Mouse (Mus musculus) heart, embryonic 14.5 days (tissue): ENCODE results near the gene Cops4. TPM values are rescaled to one million over a fixed set of nuclear protein-coding genes. Genes with fewer than 3 reads are reported as not detected.

Source experiments
- ATAC-seq: fragments of 200-750 bp; cut with Nextera tagmentation; 2 replicates; pipeline ENCODE4 v1.8.0; 2017; ENCODE audit warnings: low read depth, moderate TSS enrichment; ENCODE audit not compliant: insufficient number of reproducible peaks, insufficient read depth, low FRiP score
- H3K27ac ChIP-seq, 2 experiments: fragments of 200-500 bp in 1 of 2; fragments of 300-500 bp in 1 of 2; sonication (generic) in 1 of 2; replicated peaks in 1 of 2; 2 replicates each; pipeline ENCODE4 v1.5.1; 2012 to 2014; ENCODE audit warnings: low read depth in 2 of 2, low read length in 2 of 2, control low read depth in 1 of 2, mild to moderate bottlenecking in 1 of 2, mixed read lengths in 1 of 2; ENCODE audit not compliant: control insufficient read depth in 1 of 2, insufficient read depth in 1 of 2
- H3K27me3 ChIP-seq: fragments of 300-500 bp; sonication (generic); 2 replicates; pipeline ENCODE4 v1.6.1; 2014; ENCODE audit warnings: mild to moderate bottlenecking, low read length, control low read depth; ENCODE audit not compliant: control insufficient read depth, insufficient read depth
- H3K36me3 ChIP-seq: fragments of 300-500 bp; sonication (generic); 2 replicates; pipeline ENCODE4 v1.6.1; 2014; ENCODE audit warnings: mild to moderate bottlenecking, control low read depth, low read length, mixed read lengths; ENCODE audit not compliant: control insufficient read depth, insufficient read depth
- H3K4me1 ChIP-seq, 2 experiments: fragments of 200-500 bp in 1 of 2; fragments of 300-500 bp in 1 of 2; sonication (generic) in 1 of 2; 2 replicates each; pipeline ENCODE4 v1.6.1; 2012 to 2014; ENCODE audit warnings: low read length in 2 of 2, control low read depth in 1 of 2, mixed read lengths in 1 of 2; ENCODE audit not compliant: control insufficient read depth in 2 of 2, insufficient read depth in 2 of 2
- H3K4me2 ChIP-seq: fragments of 300-500 bp; sonication (generic); 2 replicates; pipeline ENCODE4 v1.6.1; 2014; ENCODE audit warnings: mild to moderate bottlenecking, low read length
- H3K4me3 ChIP-seq, 2 experiments: fragments of 200-500 bp in 1 of 2; fragments of 300-500 bp in 1 of 2; sonication (generic) in 1 of 2; 2 replicates each; pipeline ENCODE4 v1.5.1; 2012 to 2014; ENCODE audit warnings: low read length in 2 of 2, mild to moderate bottlenecking in 2 of 2, control low read depth in 1 of 2, low read depth in 1 of 2, moderate library complexity in 1 of 2; ENCODE audit not compliant: control insufficient read depth in 1 of 2, insufficient read depth in 1 of 2
- H3K9ac ChIP-seq: fragments of 300-500 bp; sonication (generic); 2 replicates; pipeline ENCODE4 v1.6.1; 2014; ENCODE audit warnings: mild to moderate bottlenecking, low read length
- H3K9me3 ChIP-seq: fragments of 300-500 bp; sonication (generic); 2 replicates; pipeline ENCODE4 v1.6.1; 2016; ENCODE audit warnings: low read length, control low read depth; ENCODE audit not compliant: control insufficient read depth
- WGBS: fragments of 180-500 bp; shearing (Covaris S2); extraction: QIAGEN DNeasy Blood & Tissue Kit; methylation state at CpG from one replicate; pipeline ENCODE4 v1.1.7; 2014; 5-methylcytosine and 5-hydroxymethylcytosine counted together
- polyA plus RNA-seq: library from polyadenylated mRNA; unstranded; fragments of >200 nt; fragmentation: Nextera tagmentation; extraction: Ambion mirVana; gene quantifications from 2 replicates; pipeline ENCODE4 v1.2.1, GENCODE M21; 2014

Cops4 gene
- polyA plus RNA-seq, 1 experiment from 2014 or later = 157 TPM

DNA sequence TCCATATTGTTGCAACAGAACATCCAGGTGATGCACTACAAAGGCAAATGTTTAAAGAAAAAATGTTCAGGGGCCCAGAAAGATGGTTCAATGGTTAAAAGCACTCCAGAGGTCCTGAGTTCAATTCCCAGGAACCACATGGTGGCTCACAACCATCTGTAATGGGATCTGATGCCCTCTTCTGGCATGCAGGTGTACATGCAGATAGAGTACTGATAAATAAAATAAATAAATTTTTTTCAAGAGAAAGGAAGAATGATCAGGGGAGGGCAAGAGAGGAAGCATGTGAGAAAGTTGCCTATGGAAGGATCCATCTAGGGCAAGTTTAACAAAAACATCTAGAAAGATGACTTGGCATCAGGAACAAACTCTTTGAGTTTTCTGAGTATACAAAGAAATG lies 5.5 kb upstream of the Cops4 start:
- no peak overlapping the region for H3K9ac ChIP-seq
- H3K4me2 ChIP-seq = no peak overlapping the region
- peaks cover 4% of the 10 kb centered on the region; the same call in 1 of the 2 replicates for H3K27me3 ChIP-seq
- H3K27ac ChIP-seq = no peak overlapping the region
- H3K4me3 ChIP-seq = no peak overlapping the region
- no peaks in the 10 kb centered on the region for H3K36me3 ChIP-seq
- peaks cover 1 to 2% of the 10 kb centered on the region in 2 experiments; a peak in 3 of 4 replicates for H3K4me1 ChIP-seq
- no peaks in the 10 kb centered on the region for H3K9me3 ChIP-seq
- ATAC-seq = no peak

DNA sequence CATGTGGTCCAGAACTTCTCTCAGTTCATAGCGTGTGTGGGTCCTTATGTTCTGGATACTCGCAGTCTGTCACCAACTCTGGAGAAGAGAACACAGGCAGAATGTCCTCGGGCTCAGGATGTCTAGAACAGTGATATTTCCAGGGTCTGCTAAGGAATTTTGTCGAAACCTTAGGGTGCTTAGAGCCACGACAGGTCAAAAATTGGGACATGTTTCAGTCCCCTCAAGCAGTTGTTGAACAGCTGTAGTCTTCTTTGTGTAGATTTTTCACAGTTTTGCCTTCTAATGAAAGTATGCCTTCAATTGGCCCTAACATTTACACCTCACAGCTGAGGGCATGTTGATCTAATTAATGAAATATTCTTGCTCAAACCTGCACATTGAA lies 910 bp downstream of the Cops4 start:
- Histone ChIP-seq H3K4me1 (peaks cover 3 to 17% of the 10 kb centered on the region in 2 experiments), H3K27me3 (peaks cover 4% of the 10 kb centered on the region; the same call in 1 of the 2 replicates), H3K9me3 (no peaks in the 10 kb centered on the region), H3K27ac (peak overlapping the region in 1 of 2 experiments; percentile 57; a peak in 1 of 4 replicates), H3K9ac (peak overlapping the region; percentile 86), H3K4me3 (peak overlapping the region; percentile 61 to 95), H3K36me3 (peaks cover 3% of the 10 kb centered on the region; the same call in 1 of the 2 replicates), H3K4me2 (peak overlapping the region; percentile 87)
- 3% methylated on average over 5 of the region's 5 CpGs for WGBS
- ATAC-seq = no peak

- Histone ChIP-seq H3K4me2 (peak overlapping the region; percentile 87), H3K9me3 (no peaks in the 10 kb centered on the region), H3K9ac (no peak overlapping the region), H3K27me3 (no peaks in the 10 kb centered on the region; the same call in 1 of the 2 replicates), H3K36me3 (peaks cover 3% of the 10 kb centered on the region; the same call in 1 of the 2 replicates), H3K4me1 (peaks cover 3 to 17% of the 10 kb centered on the region in 2 experiments), H3K4me3 (no peak overlapping the region), H3K27ac (no peak overlapping the region)
- WGBS = 74% methylated on average over 2 of the region's 2 CpGs
- no peak for ATAC-seq
Observed at GRCm38 (mm10) chr5:100520223-100520622, 2.1 kb downstream of the Cops4 start.

DNA sequence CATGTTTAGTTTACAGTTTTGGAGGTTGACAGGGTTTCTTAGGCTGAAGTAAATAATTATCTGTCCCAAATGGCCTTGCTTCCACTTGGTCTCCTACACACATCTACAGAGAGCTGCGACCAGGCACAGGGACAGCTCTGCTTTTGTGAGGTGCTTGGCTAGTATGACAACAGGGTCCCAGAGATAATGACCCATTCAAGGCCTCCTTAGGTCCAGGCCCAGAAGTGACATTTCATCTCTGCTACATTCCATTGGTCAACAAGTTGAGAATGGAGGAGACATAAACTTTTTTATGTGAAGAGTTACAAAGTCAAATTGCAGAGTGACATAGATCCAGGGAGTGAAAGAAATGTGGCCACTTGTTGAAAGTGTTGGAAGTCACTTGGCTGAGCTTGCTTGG lies 5.2 kb downstream of the Cops4 start:
- H3K36me3 ChIP-seq = peaks cover 13% of the 10 kb centered on the region
- no peak overlapping the region for H3K4me2 ChIP-seq
- no peaks in the 10 kb centered on the region for H3K9me3 ChIP-seq
- peaks cover 0 to 23% of the 10 kb centered on the region in 2 experiments; a peak in 3 of 4 replicates for H3K4me1 ChIP-seq
- no peaks in the 10 kb centered on the region for H3K27me3 ChIP-seq
- no peak overlapping the region for H3K9ac ChIP-seq
- H3K4me3 ChIP-seq = no peak overlapping the region
- WGBS = 95% methylated on average over 1 of the region's 1 CpGs
- no peak for ATAC-seq
- H3K27ac ChIP-seq = no peak overlapping the region

DNA sequence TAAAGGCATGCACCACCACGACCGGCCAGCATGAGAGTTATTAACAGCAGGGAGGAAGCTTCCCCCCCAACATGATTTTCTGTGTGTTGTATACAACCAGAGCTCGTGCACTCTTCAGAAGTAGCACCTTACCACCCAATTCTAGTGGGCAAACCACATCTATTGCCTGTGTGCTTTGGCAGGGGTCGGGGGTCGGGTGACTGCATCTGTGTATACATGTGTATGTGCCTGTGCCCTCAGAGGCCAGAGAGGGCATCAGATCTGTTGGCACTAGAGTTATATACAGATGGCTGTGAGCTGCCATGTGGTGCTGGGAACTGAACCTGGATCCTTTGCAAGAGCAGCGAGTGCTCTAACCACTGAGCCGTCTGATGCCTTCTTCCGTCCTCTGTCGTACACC lies 6.8 kb downstream of the Cops4 start:
- Histone ChIP-seq H3K9ac (no peak overlapping the region), H3K4me3 (no peak overlapping the region), H3K9me3 (no peaks in the 10 kb centered on the region), H3K36me3 (peaks cover 28% of the 10 kb centered on the region), H3K4me1 (peaks cover 0 to 14% of the 10 kb centered on the region in 2 experiments; a peak in 3 of 4 replicates), H3K4me2 (no peak overlapping the region), H3K27ac (no peak overlapping the region), H3K27me3 (no peaks in the 10 kb centered on the region)
- 95% methylated on average over 9 of the region's 9 CpGs for WGBS
- no peak for ATAC-seq

GRCm38 (mm10) chr5:100525620-100526019 lies 7.5 kb downstream of the Cops4 start:
- H3K4me3 ChIP-seq = no peak overlapping the region
- H3K36me3 ChIP-seq = peaks cover 35% of the 10 kb centered on the region
- H3K4me2 ChIP-seq = no peak overlapping the region
- H3K9ac ChIP-seq = no peak overlapping the region
- WGBS = 23% methylated on average over 3 of the region's 3 CpGs
- no peaks in the 10 kb centered on the region for H3K27me3 ChIP-seq
- ATAC-seq = no peak
- H3K4me1 ChIP-seq = peaks cover 0 to 10% of the 10 kb centered on the region in 2 experiments; a peak in 3 of 4 replicates
- H3K9me3 ChIP-seq = no peaks in the 10 kb centered on the region
- peak overlapping the region in 1 of 2 experiments; percentile 68; a peak in 2 of 4 replicates for H3K27ac ChIP-seq

GRCm38 (mm10) chr5:100526164-100526563 lies 8.1 kb downstream of the Cops4 start:
- H3K9ac ChIP-seq = no peak overlapping the region
- peak overlapping the region; percentile 48 to 68 for H3K27ac ChIP-seq

DNA sequence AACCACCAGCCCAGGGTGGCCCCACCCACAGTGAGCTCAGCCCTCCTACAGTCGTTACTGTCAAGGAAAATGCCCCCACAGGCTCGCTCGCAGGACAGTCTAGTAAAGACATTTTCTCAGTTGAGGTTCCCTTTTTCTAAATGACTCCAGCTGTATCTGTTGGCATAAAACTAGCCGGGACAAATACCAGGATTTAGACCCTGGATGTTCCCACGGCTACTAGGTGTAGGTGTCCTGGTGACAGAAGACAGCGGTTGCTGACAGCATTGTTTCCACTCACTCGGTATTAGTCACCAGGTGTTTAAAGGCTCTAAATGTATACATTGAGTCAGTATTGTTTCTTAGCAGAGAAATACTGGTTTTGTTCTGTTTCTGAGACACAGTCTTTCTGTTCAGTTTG lies 17.7 kb downstream of the Cops4 start:
- H3K27me3 ChIP-seq = no peaks in the 10 kb centered on the region
- H3K4me3 ChIP-seq = no peak overlapping the region
- 61% methylated on average over 7 of the region's 7 CpGs for WGBS
- H3K9ac ChIP-seq = no peak overlapping the region
- H3K27ac ChIP-seq = no peak overlapping the region
- H3K36me3 ChIP-seq = peaks cover 74% of the 10 kb centered on the region
- H3K9me3 ChIP-seq = no peaks in the 10 kb centered on the region
- no peak overlapping the region for H3K4me2 ChIP-seq
- ATAC-seq = no peak
- no peaks in the 10 kb centered on the region for H3K4me1 ChIP-seq

More at GRCm38 (mm10) chr5:100526164-100526563, 8.1 kb downstream of the Cops4 start:
- ATAC-seq = peak; percentile 54
- Histone ChIP-seq H3K4me3 (no peak overlapping the region), H3K4me2 (peak overlapping the region; percentile 38; the same call in 1 of the 2 replicates), H3K36me3 (peaks cover 41% of the 10 kb centered on the region), H3K9me3 (no peaks in the 10 kb centered on the region), H3K27me3 (no peaks in the 10 kb centered on the region), H3K4me1 (peaks cover 0 to 10% of the 10 kb centered on the region in 2 experiments; a peak in 3 of 4 replicates)
- WGBS = 30% methylated on average over 7 of the region's 7 CpGs
